Mouse (Mus musculus) hindbrain, postnatal 0 days (tissue): ENCODE measurements around the gene Gna11. TPM values are rescaled to one million over a fixed set of nuclear protein-coding genes. Genes with fewer than 3 reads are reported as not detected.

Experiments
- ATAC-seq: fragments of 200-750 bp; cut with Nextera tagmentation; 2 replicates; pipeline ENCODE4 v1.8.0; 2017; ENCODE audit warnings: mild to moderate bottlenecking, moderate TSS enrichment, moderate library complexity
- DNase-seq: peaks from one replicate; pipeline ENCODE4 v3.0.0-alpha.2; 2015; ENCODE audit warnings: low spot score
- H3K27ac ChIP-seq: fragments of 300-500 bp; sonication (generic); 2 replicates; pipeline ENCODE4 v1.5.1; 2014; ENCODE audit warnings: mild to moderate bottlenecking
- H3K27me3 ChIP-seq: fragments of 300-500 bp; sonication (generic); 2 replicates; pipeline ENCODE4 v1.6.1; 2014; ENCODE audit warnings: low read length, mixed read lengths; ENCODE audit not compliant: insufficient read depth
- H3K36me3 ChIP-seq: fragments of 300-500 bp; sonication (generic); 2 replicates; pipeline ENCODE4 v1.6.1; 2014; ENCODE audit warnings: low read length, mixed read lengths; ENCODE audit not compliant: insufficient read depth
- H3K4me1 ChIP-seq: fragments of 300-500 bp; sonication (generic); 2 replicates; pipeline ENCODE4 v1.6.1; 2014; ENCODE audit warnings: antibody characterized with exemption, low read length, mixed read lengths; ENCODE audit not compliant: insufficient read depth
- H3K4me2 ChIP-seq: fragments of 300-500 bp; sonication (generic); 2 replicates; pipeline ENCODE4 v1.6.1; 2014; ENCODE audit warnings: low read depth, mild to moderate bottlenecking, low read length, moderate library complexity, mixed read lengths
- H3K4me3 ChIP-seq: fragments of 300-500 bp; sonication (generic); 2 replicates; pipeline ENCODE4 v1.5.1; 2014; ENCODE audit warnings: low read length
- H3K9ac ChIP-seq: fragments of 300-500 bp; sonication (generic); replicated peaks from 2 replicates; pipeline ENCODE4 v1.6.1; 2014; ENCODE audit warnings: mild to moderate bottlenecking, low read length, moderate library complexity, mixed read lengths
- H3K9me3 ChIP-seq: fragments of 300-500 bp; sonication (generic); 2 replicates; pipeline ENCODE4 v1.6.1; 2016; ENCODE audit warnings: low read length, mixed read lengths
- CTCF ChIP-seq: IDR thresholded peaks from 2 replicates; pipeline ENCODE4 v1.5.1; 2016; ENCODE audit warnings: antibody characterized with exemption, control low read depth, low read depth
- WGBS: fragments of 180-500 bp; shearing (Covaris S2); extraction: QIAGEN DNeasy Blood & Tissue Kit; methylation state at CpG from one replicate; pipeline ENCODE4 v1.1.7; 2014; 5-methylcytosine and 5-hydroxymethylcytosine counted together
- polyA plus RNA-seq: library from polyadenylated mRNA; unstranded; fragments of >200 nt; fragmentation: Nextera tagmentation; extraction: Ambion mirVana; gene quantifications from 2 replicates; pipeline ENCODE4 v1.2.1, GENCODE M21; 2015
- total RNA-seq: library from RNA; depleted of rRNA; stranded (reverse); fragments of >200 nt; gene quantifications from 2 replicates; pipeline ENCODE4 v1.2.3, GENCODE M21; 2014

Gene Gna11
- total and polyA plus RNA-seq, 2 experiments from 2014 or later: 105 to 139 TPM

DNA sequence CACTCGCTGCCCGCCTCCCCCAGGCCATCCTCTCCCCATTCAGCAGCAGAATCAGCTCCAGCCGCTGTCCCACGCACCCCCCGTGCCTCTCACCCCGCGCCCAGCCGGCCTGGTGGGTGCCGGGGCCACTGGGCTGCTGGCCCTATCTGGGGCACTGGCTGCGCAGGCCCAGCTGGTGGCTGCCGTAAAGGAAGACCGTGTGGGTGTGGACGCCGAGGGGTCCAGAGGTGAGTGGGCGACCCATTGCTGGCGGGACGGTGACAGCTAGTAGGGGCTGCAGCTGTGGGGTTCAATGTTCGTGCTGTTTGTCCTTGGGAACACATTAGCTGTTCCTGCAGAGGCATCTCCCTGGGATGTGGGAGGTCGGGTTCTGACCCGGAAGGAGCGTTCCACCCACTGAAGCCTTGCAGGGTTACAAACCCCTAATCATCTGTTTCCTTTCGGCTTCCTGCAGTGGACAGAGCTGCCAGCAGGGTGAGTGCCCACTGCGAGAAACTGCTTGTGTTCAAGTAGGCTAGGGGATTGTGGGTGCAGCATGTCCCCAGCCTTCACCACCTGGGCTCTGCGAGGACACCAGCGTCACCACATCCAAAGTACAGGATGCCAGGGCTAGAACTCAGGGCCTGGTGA lies 35.6 kb upstream of the Gna11 start:
- H3K9ac ChIP-seq: no peak overlapping the region
- WGBS: 58% methylated on average over 25 of the region's 25 CpGs
- peak; percentile 56 for TF ChIP-seq CTCF
- ATAC-seq (no peak; the same call in 1 of the 2 replicates), DNase-seq (no peak)
- H3K36me3 ChIP-seq: no peaks in the 10 kb centered on the region
- no peaks in the 10 kb centered on the region for H3K9me3 ChIP-seq
- no peak overlapping the region for H3K4me3 ChIP-seq
- H3K4me2 ChIP-seq: no peak overlapping the region
- no peak overlapping the region for H3K27ac ChIP-seq
- H3K4me1 ChIP-seq: peaks cover 7% of the 10 kb centered on the region
- peaks cover 11% of the 10 kb centered on the region; the same call in 1 of the 2 replicates for H3K27me3 ChIP-seq

DNA sequence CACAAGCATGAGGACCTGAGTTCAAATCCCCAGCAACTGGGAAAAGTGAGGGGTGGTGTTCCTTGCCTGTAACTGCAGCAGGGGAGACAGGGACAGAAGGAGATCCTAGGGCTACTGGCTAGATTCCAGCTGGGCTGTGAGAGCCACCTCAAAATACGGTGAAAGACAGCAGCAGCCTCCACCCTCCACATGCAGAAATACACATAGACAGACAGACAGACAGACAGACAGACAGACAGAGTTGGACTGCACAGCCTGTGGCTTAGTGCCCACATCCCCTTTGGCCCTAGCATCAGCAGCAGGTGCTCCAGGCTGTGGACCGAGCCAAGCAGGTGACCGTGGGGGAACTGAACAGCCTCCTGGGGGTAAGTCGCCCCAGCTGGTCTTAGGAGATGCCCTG lies 35.0 kb upstream of the Gna11 start:
- no peak for ATAC-seq
- no peaks in the 10 kb centered on the region for H3K9me3 ChIP-seq
- 39% methylated on average over 4 of the region's 4 CpGs for WGBS
- H3K4me2 ChIP-seq: no peak overlapping the region
- no peak overlapping the region for H3K9ac ChIP-seq
- H3K27ac ChIP-seq: no peak overlapping the region
- no peak for TF ChIP-seq CTCF
- no peaks in the 10 kb centered on the region for H3K36me3 ChIP-seq
- no peak for DNase-seq
- H3K4me3 ChIP-seq: no peak overlapping the region
- H3K4me1 ChIP-seq: peaks cover 10% of the 10 kb centered on the region
- H3K27me3 ChIP-seq: peaks cover 11% of the 10 kb centered on the region; the same call in 1 of the 2 replicates

DNA sequence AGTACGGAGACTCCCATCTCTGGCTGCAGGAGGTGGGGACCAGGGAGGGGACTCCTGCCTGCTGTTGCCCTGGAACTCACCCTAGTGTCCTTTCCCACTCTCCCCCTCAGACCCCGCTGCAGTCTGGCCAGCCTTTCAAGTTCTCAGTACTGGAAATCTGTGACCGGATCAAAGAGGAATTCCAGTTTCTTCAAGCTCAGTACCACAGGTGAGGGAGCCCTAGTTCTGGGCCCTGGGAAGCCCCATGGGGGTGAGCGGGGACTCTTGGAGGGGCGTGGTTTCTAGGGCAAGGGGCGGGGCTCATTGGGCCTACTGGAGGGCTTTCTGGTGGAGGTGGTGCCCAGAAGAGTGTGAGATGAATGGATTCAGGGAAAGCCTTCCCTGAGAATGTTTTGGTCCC lies 30.7 kb upstream of the Gna11 start:
- H3K36me3 ChIP-seq: no peaks in the 10 kb centered on the region
- peak overlapping the region; percentile 63 for H3K9ac ChIP-seq
- peaks cover 14% of the 10 kb centered on the region; the same call in 1 of the 2 replicates for H3K27me3 ChIP-seq
- H3K4me2 ChIP-seq: peak overlapping the region; percentile 69
- no peaks in the 10 kb centered on the region for H3K9me3 ChIP-seq
- ATAC-seq: no peak
- H3K4me1 ChIP-seq: peaks cover 30% of the 10 kb centered on the region
- under 1% methylated on average over 6 of the region's 6 CpGs for WGBS
- no peak overlapping the region for H3K27ac ChIP-seq
- H3K4me3 ChIP-seq: peak overlapping the region; percentile 50
- no peak for TF ChIP-seq CTCF
- DNase-seq: no peak

DNA sequence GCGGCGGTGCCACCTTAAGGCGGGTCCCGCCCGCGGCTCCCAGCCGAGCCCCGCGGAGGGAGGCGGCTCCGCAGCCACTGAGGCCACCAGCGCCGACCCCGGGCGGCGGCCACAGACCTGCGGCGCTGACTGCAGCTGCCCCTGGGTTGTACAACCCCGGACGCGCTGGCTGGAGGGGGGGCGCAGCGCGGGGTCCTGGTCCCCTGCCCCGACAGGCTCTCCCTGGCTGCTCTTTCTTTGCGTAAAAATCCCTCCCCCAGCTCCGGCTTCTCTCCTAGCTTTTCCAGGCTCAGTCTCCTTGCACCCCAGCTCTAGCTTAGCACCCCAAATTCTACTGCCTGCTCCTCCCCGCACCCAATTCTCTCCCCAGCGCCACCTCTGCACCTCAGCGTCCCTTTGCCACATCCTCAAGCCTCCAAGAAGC lies 30.2 kb upstream of the Gna11 start:
- DNase-seq (peak; percentile 38), ATAC-seq (no peak)
- peak overlapping the region; percentile 69 for H3K4me2 ChIP-seq
- H3K27me3 ChIP-seq: peaks cover 14% of the 10 kb centered on the region; the same call in 1 of the 2 replicates
- no peak for TF ChIP-seq CTCF
- H3K4me3 ChIP-seq: peak overlapping the region; percentile 50
- WGBS: under 1% methylated on average over 21 of the region's 30 CpGs
- H3K9ac ChIP-seq: peak overlapping the region; percentile 63
- H3K36me3 ChIP-seq: no peaks in the 10 kb centered on the region
- H3K4me1 ChIP-seq: peaks cover 29% of the 10 kb centered on the region
- H3K9me3 ChIP-seq: no peaks in the 10 kb centered on the region
- no peak overlapping the region for H3K27ac ChIP-seq

DNA sequence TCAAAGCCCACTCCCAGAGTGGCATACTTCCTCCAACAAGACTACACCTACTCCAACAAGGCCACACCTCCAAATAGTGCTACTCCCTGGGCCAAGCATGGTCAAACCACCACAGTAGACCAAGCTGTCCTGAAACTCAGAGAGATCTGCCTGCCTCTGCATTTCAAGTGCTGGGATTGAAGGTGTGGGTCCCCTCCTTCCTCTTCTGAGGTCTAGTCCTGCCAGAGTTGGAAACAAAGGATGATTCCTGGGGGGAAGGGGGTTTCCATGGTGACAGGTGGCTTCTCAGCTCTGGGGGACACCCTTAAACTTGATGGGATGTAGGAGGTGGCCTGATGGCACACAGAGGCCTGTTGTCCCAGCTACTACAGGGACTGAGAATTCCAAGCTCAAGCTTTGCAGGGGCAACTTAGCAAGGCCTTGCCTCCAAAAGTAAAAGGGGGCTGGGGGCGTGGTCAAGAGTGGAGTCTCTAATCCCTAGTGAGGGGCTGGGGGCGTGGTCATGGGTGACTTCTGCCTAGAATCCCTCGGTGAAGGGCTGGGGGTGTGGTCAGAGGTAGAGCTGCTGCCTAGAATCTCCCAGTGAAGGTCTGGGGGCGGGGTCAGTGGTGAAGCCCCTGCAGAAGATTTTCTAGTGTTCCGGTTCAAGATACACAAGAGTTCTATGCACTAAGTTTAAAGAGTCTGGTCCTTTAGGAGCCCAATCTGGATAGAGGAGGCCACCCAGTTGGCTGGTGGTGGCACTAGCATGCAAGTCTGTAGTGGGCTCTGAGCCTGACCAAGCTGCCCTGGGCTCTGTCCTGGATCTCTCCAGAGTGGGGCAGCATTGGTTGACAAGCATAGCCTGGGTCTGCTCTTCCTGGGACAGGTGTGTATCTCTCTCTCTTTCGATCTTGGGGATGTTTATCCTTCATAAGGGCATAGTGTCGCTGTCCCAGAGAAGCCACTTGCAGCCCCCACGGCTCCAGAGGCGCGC lies 29.4 kb upstream of the Gna11 start, which contains the start of gene Tle2:
TSS of gene Tle2 (plus strand) at position 481 of the 976 bp plus-strand sequence.
- no peak for ATAC-seq
- WGBS: 19% methylated on average over 10 of the region's 10 CpGs
- Histone ChIP-seq H3K4me1 (peaks cover 29% of the 10 kb centered on the region), H3K27ac (no peak within 1 kb of the TSS), H3K4me3 (peak within 1 kb of the TSS; percentile 50), H3K27me3 (peaks cover 14% of the 10 kb centered on the region; the same call in 1 of the 2 replicates), H3K36me3 (no peaks in the 10 kb centered on the region), H3K4me2 (peak within 1 kb of the TSS; percentile 69), H3K9me3 (no peaks in the 10 kb centered on the region), H3K9ac (peak within 1 kb of the TSS; percentile 63)
- DNase-seq: peak; percentile 37
- TF ChIP-seq CTCF: peak; percentile 30

DNA sequence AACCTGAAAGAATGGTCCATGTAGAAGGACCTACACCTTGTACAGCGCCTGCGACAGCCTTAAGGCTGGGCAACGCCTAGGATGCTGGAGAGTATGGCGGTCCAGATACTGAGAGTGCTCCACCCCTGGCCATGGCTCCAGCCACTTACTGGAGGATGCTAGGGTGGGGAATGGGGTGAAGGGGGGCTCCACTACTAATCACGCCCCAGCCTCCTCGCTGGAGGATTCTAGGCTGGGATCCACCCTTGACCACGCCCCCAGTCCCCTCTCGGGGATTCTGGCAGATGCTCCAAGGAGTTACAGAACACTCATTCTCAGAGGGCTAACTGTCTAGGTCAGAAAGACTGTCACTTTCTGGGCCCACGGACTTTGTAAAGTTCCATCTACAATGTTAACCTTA lies 28.0 kb upstream of the Gna11 start:
- no peak for DNase-seq
- Histone ChIP-seq H3K27me3 (peaks cover 14% of the 10 kb centered on the region; the same call in 1 of the 2 replicates), H3K4me1 (peaks cover 38% of the 10 kb centered on the region), H3K9me3 (no peaks in the 10 kb centered on the region), H3K9ac (no peak overlapping the region), H3K27ac (no peak overlapping the region), H3K4me2 (no peak overlapping the region), H3K4me3 (no peak overlapping the region), H3K36me3 (no peaks in the 10 kb centered on the region)
- 19% methylated on average over 9 of the region's 9 CpGs for WGBS
- no peak for TF ChIP-seq CTCF
- no peak for ATAC-seq
